ENCODE assay signal across 8 mouse cellular contexts in the genomic region with DNA sequence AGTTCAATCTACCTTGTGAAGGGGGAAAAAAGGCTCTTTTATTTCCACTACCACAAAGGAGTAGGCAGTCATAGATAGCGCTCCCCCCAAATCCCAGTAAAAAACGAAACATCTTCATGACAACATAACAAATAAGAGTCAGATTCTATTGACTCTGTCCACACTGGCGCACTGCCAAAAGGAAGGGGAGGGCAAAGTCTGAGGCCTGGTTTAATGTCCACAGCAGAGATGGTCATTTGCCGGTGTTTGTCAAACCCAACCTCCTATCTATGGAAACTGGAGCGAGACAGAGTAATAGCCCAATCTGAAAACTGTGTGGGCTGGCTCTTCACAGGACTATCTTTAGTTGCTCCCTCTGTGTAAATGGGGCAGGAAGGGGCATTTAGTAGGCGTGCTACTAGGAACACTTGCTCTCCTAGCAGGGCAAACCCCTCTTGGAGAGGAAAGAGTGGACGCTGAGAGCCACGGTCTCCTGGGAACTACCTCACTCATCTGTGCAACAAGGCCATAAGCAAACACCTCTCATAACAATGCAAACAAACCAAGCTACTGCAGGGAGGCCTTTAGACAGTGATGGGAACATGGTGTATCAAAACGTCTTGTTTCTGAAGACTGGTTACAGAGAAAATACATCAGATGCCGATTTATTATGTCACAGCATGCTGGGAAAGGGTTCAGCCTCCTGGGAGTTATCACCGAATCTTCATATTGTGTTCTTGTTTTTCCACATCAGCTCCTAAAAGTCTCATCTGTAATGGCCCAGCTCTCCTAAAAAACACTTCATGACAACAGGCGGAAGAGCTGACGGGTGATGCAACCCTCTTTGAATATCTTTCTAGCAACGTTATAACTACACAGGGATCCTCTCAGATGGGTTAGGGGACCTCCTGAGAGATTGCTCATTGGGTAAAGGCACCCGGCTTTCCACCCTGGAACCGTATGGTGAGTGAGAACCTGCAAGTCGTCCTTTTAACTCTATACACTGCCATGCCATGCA. TPM values are rescaled to one million over a fixed set of nuclear protein-coding genes. Genes with fewer than 3 reads are reported as not detected.
DNase-seq lines count a peak whose midpoint lies in the region; ATAC-seq lines count a peak whose summit lies in the region.

No protein-coding gene starts in this region.

- DNase-seq in heart, adult 11 months, result peak; percentile 96
- DNase-seq in heart, adult 8-10 months (ENCODE audit: low spot score), result no peak
- peak; percentile 66 for DNase-seq in cerebellum, adult 8-10 months
- peak; percentile 68 for DNase-seq in testis, postnatal 14 days (ENCODE audit: low spot score)
- DNase-seq in layer of hippocampus, adult 9-11 months, result no peak

- WGBS in heart, embryonic 12.5 days, result 48% methylated on average over 17 of the region's 17 CpGs
- WGBS in kidney, embryonic 14.5 days, result 42% methylated on average over 17 of the region's 17 CpGs
- 20% methylated on average over 17 of the region's 17 CpGs for WGBS in lung, embryonic 16.5 days

- H3K27ac ChIP-seq in heart, embryonic 12.5 days (ENCODE audit: poor library complexity, severe bottlenecking), result no peak overlapping the region
- no peak overlapping the region for H3K27ac ChIP-seq in kidney, embryonic 14.5 days (ENCODE audit: low read depth, low read length)
- peak overlapping the region; percentile 81 for H3K27ac ChIP-seq in lung, embryonic 16.5 days (ENCODE audit: low read length)

- no peaks in the 10 kb centered on the region for H3K9me3 ChIP-seq in heart, embryonic 12.5 days (replicated peaks)
- H3K9me3 ChIP-seq in kidney, embryonic 14.5 days (ENCODE audit: control insufficient read depth, low read length), result no peaks in the 10 kb centered on the region
- no peaks in the 10 kb centered on the region for H3K9me3 ChIP-seq in lung, embryonic 16.5 days (ENCODE audit: control insufficient read depth, low read length)

- H3K4me2 ChIP-seq in heart, embryonic 12.5 days, result peak overlapping the region; percentile 89
- peak overlapping the region; percentile 63 for H3K4me2 ChIP-seq in kidney, embryonic 14.5 days (replicated peaks; ENCODE audit: low read depth, low read length)
- peak overlapping the region; percentile 75 for H3K4me2 ChIP-seq in lung, embryonic 16.5 days (ENCODE audit: low read depth, low read length)

- peak overlapping the region; percentile 91 for H3K9ac ChIP-seq in heart, embryonic 12.5 days
- H3K9ac ChIP-seq in kidney, embryonic 14.5 days (ENCODE audit: low read depth, low read length), result peak overlapping the region; percentile 84
- H3K9ac ChIP-seq in lung, embryonic 16.5 days (ENCODE audit: low read length), result peak overlapping the region; percentile 85

- H3K27me3 ChIP-seq in heart, embryonic 12.5 days (replicated peaks), result no peaks in the 10 kb centered on the region
- no peaks in the 10 kb centered on the region; the same call in 1 of the 2 replicates for H3K27me3 ChIP-seq in kidney, embryonic 14.5 days (ENCODE audit: control insufficient read depth, insufficient read depth, low read length)
- no peaks in the 10 kb centered on the region for H3K27me3 ChIP-seq in lung, embryonic 16.5 days (ENCODE audit: control insufficient read depth, insufficient read depth, low read depth, low read length)

- H3K36me3 ChIP-seq in heart, embryonic 12.5 days, result no peaks in the 10 kb centered on the region
- no peaks in the 10 kb centered on the region for H3K36me3 ChIP-seq in kidney, embryonic 14.5 days (ENCODE audit: control insufficient read depth, insufficient read depth, low read length)
- H3K36me3 ChIP-seq in lung, embryonic 16.5 days (ENCODE audit: control insufficient read depth, insufficient read depth, low read length), result no peaks in the 10 kb centered on the region

- H3K4me3 ChIP-seq in heart, embryonic 12.5 days, result peak overlapping the region; percentile 88
- peak overlapping the region; percentile 81 for H3K4me3 ChIP-seq in kidney, embryonic 14.5 days (ENCODE audit: low read length)
- H3K4me3 ChIP-seq in lung, embryonic 16.5 days (ENCODE audit: low read length), result peak overlapping the region; percentile 78

- no peak for ATAC-seq in heart, embryonic 12.5 days (ENCODE audit: insufficient number of reproducible peaks, low FRiP score)
- ATAC-seq in kidney, embryonic 14.5 days (ENCODE audit: low FRiP score, low TSS enrichment), result no peak
- no peak for ATAC-seq in lung, embryonic 16.5 days (ENCODE audit: low read depth)

- H3K4me1 ChIP-seq in heart, embryonic 12.5 days (replicated peaks), result peaks cover 59% of the 10 kb centered on the region
- H3K4me1 ChIP-seq in kidney, embryonic 14.5 days (ENCODE audit: control insufficient read depth, insufficient read depth, low read length), result peaks cover 27% of the 10 kb centered on the region
- peaks cover 57% of the 10 kb centered on the region for H3K4me1 ChIP-seq in lung, embryonic 16.5 days (replicated peaks; ENCODE audit: control insufficient read depth, insufficient read depth, low read length)

RNA-seq across cellular contexts. Expression of a gene that starts 1.2 kb away (rescaled TPM):
- 10 to 100 TPM; 22.6 to 35.6 (median 32.8) TPM for total RNA-seq in heart, adult 8-10 months (2022)
- polyA plus RNA-seq in heart, embryonic 12.5 days (2016; fragmentation: Nextera tagmentation; extraction: Ambion mirVana), result 28.0 and 30.1 TPM in 2 replicates
- 13.8 and 21.3 TPM in 2 replicates for polyA plus RNA-seq in kidney, embryonic 14.5 days (2014; fragmentation: Nextera tagmentation; extraction: Ambion mirVana)
- 28.8 and 29.8 TPM in 2 replicates for polyA plus RNA-seq in lung, embryonic 16.5 days (2015; fragmentation: Nextera tagmentation; extraction: Ambion mirVana)

RNA-seq across cellular contexts. Expression of a gene that starts 27.7 kb away (rescaled TPM):
- total RNA-seq in heart, adult 8-10 months (2022), result 1 to 10 TPM; 5.5 to 6.8 (median 6.2) TPM
- polyA plus RNA-seq in heart, embryonic 12.5 days (2016; fragmentation: Nextera tagmentation; extraction: Ambion mirVana), result 10.1 and 10.6 TPM in 2 replicates
- 6.9 and 13.6 TPM in 2 replicates for polyA plus RNA-seq in kidney, embryonic 14.5 days (2014; fragmentation: Nextera tagmentation; extraction: Ambion mirVana)
- 18.7 and 19.6 TPM in 2 replicates for polyA plus RNA-seq in lung, embryonic 16.5 days (2015; fragmentation: Nextera tagmentation; extraction: Ambion mirVana)

RNA-seq across cellular contexts. Expression of a gene that starts 31.5 kb away (rescaled TPM):
- total RNA-seq in heart, adult 8-10 months (2022), result 1 to 10 TPM; 3.4 to 4.6 (median 3.9) TPM
- polyA plus RNA-seq in heart, embryonic 12.5 days (2016; fragmentation: Nextera tagmentation; extraction: Ambion mirVana), result 6.8 and 7.9 TPM in 2 replicates
- polyA plus RNA-seq in kidney, embryonic 14.5 days (2014; fragmentation: Nextera tagmentation; extraction: Ambion mirVana), result 15.6 and 20.8 TPM in 2 replicates
- polyA plus RNA-seq in lung, embryonic 16.5 days (2015; fragmentation: Nextera tagmentation; extraction: Ambion mirVana), result 8.9 and 11.0 TPM in 2 replicates

RNA-seq across cellular contexts. Expression of a gene that starts 50.3 kb away (rescaled TPM):
- total RNA-seq in heart, adult 8-10 months (2022), result 1 to 10 TPM in 2 of 4 experiments, under 1 TPM in 2; 0.26 to 1.5 (median 0.86) TPM
- polyA plus RNA-seq in heart, embryonic 12.5 days (2016; fragmentation: Nextera tagmentation; extraction: Ambion mirVana), result 1.2 and 1.7 TPM in 2 replicates
- polyA plus RNA-seq in kidney, embryonic 14.5 days (2014; fragmentation: Nextera tagmentation; extraction: Ambion mirVana), result 2.1 and 2.5 TPM in 2 replicates
- 2.5 and 4.9 TPM in 2 replicates for polyA plus RNA-seq in lung, embryonic 16.5 days (2015; fragmentation: Nextera tagmentation; extraction: Ambion mirVana)

RNA-seq across cellular contexts. Expression of a gene that starts 57.9 kb away (rescaled TPM):
- under 1 TPM in 1 of 4 experiments, not detected in 3; 0.75 TPM for total RNA-seq in heart, adult 8-10 months (2022)
- 1.2 and 1.8 TPM in 2 replicates for polyA plus RNA-seq in heart, embryonic 12.5 days (2016; fragmentation: Nextera tagmentation; extraction: Ambion mirVana)
- polyA plus RNA-seq in kidney, embryonic 14.5 days (2014; fragmentation: Nextera tagmentation; extraction: Ambion mirVana), result 24.0 and 33.3 TPM in 2 replicates
- 20.4 and 20.9 TPM in 2 replicates for polyA plus RNA-seq in lung, embryonic 16.5 days (2015; fragmentation: Nextera tagmentation; extraction: Ambion mirVana)

Comparison
In these comparisons a context has a peak if more than half of its experiments do, and no peak if none do; other contexts are left out.
1. DNase-seq: peak in heart, adult 11 months (single experiment), cerebellum, adult 8-10 months (single experiment) and testis, postnatal 14 days (single experiment); none in heart, adult 8-10 months (single experiment) and layer of hippocampus, adult 9-11 months (single experiment).
2. Peak in every context shown above with its lines, with median percentiles within 50 percentile points of each other: H3K4me2 ChIP-seq, H3K4me3 ChIP-seq and H3K9ac ChIP-seq.